Mouse (Mus musculus): ENCODE measurements around the gene Erich4. TPM values are rescaled to one million over a fixed set of nuclear protein-coding genes. Genes with fewer than 3 reads are reported as not detected.

Erich4 gene
- polyA plus RNA-seq, 2 experiments: not detected

DNA sequence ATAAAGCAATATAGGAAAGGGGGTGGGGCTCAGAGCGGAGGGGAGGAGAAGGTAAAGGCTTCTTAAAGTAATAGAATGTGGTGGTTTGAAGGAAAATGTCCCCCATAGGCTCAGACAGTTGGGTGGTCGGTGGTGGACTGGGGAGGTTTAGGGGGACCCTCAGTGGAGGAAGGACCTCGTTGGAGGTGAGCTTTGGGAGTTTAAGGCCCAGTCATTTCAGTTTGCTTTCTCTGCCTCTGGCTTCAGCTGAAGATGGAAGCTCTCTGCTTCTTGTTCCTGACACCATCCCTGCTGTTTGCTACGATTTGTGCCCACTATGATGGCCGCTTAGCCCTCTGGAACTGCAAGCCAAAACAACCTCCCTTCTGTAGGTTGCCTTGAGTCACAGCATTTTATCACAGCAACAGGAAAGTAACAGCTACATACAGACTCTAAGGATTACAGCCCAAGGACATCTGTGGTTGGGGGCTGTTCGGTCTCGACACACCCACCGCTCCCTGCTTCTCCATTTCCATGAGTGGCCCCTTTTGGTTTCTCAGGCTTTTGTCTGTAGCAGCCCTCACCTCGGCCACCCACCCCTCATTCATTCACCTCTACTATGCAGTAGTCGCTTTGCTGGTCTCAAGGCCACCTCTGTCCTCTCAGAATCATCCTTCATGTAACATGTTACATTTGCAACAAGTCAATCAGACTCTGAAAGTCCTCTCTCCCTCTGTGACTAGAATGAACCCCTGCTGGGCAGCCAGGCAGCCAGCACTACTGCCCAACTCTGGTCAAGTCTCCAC is 1.9 kb upstream of the Erich4 start:
- H3K36me3 ChIP-seq (ENCODE audit: control insufficient read depth, insufficient read depth, low read length): peaks cover 10% of the 10 kb centered on the region
- H3K9ac ChIP-seq (ENCODE audit: low read depth, low read length, severe bottlenecking): no peak overlapping the region
- H3K4me3 ChIP-seq (replicated peaks; ENCODE audit: low read length): no peak overlapping the region
- H3K27ac ChIP-seq (replicated peaks; ENCODE audit: low read depth, low read length): no peak overlapping the region
- WGBS: 75% methylated on average over 10 of the region's 10 CpGs
- no peak for ATAC-seq (ENCODE audit: low FRiP score, low read depth)
- DNase-seq (ENCODE audit: low spot score): no peak
- no peak for TF ChIP-seq POLR2A (IDR thresholded peaks at IDR 0.05; ENCODE audit: borderline replicate concordance, extremely low read depth, insufficient read depth, insufficient read length)
- no peak overlapping the region for H3K4me2 ChIP-seq (replicated peaks; ENCODE audit: low read depth, low read length, severe bottlenecking)
- H3K27me3 ChIP-seq (ENCODE audit: control insufficient read depth, insufficient read depth, low read length): no peaks in the 10 kb centered on the region
- H3K9me3 ChIP-seq (ENCODE audit: control insufficient read depth, low read length): no peaks in the 10 kb centered on the region
- 0 out of 2 replicates have a peak, but pooled peaks cover 5% of the 10 kb centered on the region for H3K4me1 ChIP-seq (ENCODE audit: control insufficient read depth, insufficient read depth, low read length)

DNA sequence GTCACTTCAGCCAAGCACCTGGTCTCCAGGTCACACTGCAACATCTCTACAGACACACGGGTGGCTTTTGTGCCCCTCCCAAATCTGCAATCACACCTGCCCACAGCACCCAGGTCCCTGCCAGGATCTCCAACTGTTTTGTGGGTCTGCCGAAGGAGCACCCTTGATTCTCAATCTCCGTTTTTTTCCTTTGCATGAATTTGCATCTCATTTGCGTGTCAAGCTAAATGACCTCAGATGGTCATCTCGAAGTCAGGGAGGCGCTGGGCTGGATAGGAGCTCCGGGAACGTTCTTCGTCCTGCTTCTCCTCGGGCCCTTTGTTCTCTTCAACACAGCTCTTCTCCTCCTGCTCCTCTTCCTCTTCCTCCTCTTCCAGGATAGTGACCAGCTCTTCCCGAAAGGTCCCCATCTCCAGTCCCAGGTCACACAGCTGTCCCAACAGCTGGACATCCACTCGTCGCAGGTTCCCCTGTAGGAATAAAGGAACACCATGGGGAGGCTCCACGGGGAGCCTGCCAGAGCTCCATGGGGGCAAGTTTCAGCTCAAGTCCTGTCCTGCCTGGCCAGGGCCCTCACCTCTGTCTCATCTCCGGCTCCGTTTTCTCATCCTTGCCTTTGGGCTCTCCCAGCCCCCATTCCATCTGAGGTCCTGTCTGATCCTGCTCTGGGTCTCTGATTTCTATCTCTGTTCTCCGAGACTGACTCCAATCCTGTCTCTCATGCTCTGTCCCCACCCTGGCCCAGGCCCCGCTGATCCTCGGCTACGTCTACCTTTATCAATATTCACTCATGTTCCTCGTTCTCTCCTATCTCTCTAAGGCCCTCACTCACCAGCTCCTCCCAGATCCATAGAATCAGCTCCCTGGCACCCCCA is 624 bp downstream of the Erich4 start:
- DNase-seq (ENCODE audit: low spot score) (no peak), ATAC-seq (ENCODE audit: low FRiP score, low read depth) (no peak)
- no peak overlapping the region for H3K4me2 ChIP-seq (replicated peaks; ENCODE audit: low read depth, low read length, severe bottlenecking)
- H3K9ac ChIP-seq (ENCODE audit: low read depth, low read length, severe bottlenecking): no peak overlapping the region
- no peaks in the 10 kb centered on the region for H3K9me3 ChIP-seq (ENCODE audit: control insufficient read depth, low read length)
- no peaks in the 10 kb centered on the region for H3K36me3 ChIP-seq (ENCODE audit: control insufficient read depth, insufficient read depth, low read length)
- H3K27me3 ChIP-seq (ENCODE audit: control insufficient read depth, insufficient read depth, low read length): no peaks in the 10 kb centered on the region
- H3K4me3 ChIP-seq (replicated peaks; ENCODE audit: low read length): no peak overlapping the region
- 0 out of 2 replicates have a peak, but pooled peaks cover 4% of the 10 kb centered on the region for H3K4me1 ChIP-seq (ENCODE audit: control insufficient read depth, insufficient read depth, low read length)
- 69% methylated on average over 21 of the region's 21 CpGs for WGBS
- TF ChIP-seq POLR2A (IDR thresholded peaks at IDR 0.05; ENCODE audit: borderline replicate concordance, extremely low read depth, insufficient read depth, insufficient read length): no peak
- no peak overlapping the region for H3K27ac ChIP-seq (replicated peaks; ENCODE audit: low read depth, low read length)

DNA sequence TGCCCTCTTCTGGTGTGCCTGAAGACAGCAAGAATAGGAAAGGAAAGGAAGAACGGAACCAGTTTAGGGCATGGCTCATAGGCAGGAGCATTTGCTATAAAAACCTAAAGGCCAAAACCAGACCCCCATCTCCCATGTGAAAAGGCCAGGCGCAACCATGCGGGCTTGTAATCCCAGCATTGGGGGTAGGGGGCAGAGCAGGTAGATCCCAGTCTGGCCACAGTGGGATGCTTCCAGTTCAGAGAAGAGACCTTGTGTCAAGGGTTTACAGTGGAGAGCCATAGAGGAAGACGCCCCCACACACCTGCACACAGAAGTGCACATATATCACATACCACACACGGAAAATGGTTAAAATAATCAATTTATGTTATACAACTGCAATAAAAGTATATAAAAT is 1.6 kb downstream of the Erich4 start:
- no peak for TF ChIP-seq POLR2A (IDR thresholded peaks at IDR 0.05; ENCODE audit: borderline replicate concordance, extremely low read depth, insufficient read depth, insufficient read length)
- no peaks in the 10 kb centered on the region for H3K9me3 ChIP-seq (ENCODE audit: control insufficient read depth, low read length)
- ATAC-seq (ENCODE audit: low FRiP score, low read depth) (no peak), DNase-seq (ENCODE audit: low spot score) (no peak)
- H3K27me3 ChIP-seq (ENCODE audit: control insufficient read depth, insufficient read depth, low read length): no peaks in the 10 kb centered on the region
- 84% methylated on average over 5 of the region's 5 CpGs for WGBS
- no peak overlapping the region for H3K27ac ChIP-seq (replicated peaks; ENCODE audit: low read depth, low read length)
- no peak overlapping the region for H3K9ac ChIP-seq (ENCODE audit: low read depth, low read length, severe bottlenecking)
- H3K4me3 ChIP-seq (replicated peaks; ENCODE audit: low read length): no peak overlapping the region
- H3K4me1 ChIP-seq (ENCODE audit: control insufficient read depth, insufficient read depth, low read length): no peaks in the 10 kb centered on the region
- no peaks in the 10 kb centered on the region for H3K36me3 ChIP-seq (ENCODE audit: control insufficient read depth, insufficient read depth, low read length)
- H3K4me2 ChIP-seq (replicated peaks; ENCODE audit: low read depth, low read length, severe bottlenecking): no peak overlapping the region

GRCm38 (mm10) chr7:25611501-25611900 is 4.2 kb downstream of the Erich4 start:
- H3K27me3 ChIP-seq (ENCODE audit: control insufficient read depth, insufficient read depth, low read length): no peaks in the 10 kb centered on the region
- TF ChIP-seq POLR2A (IDR thresholded peaks at IDR 0.05; ENCODE audit: borderline replicate concordance, extremely low read depth, insufficient read depth, insufficient read length): no peak
- DNase-seq (ENCODE audit: low spot score) (no peak), ATAC-seq (ENCODE audit: low FRiP score, low read depth) (no peak)
- WGBS: 59% methylated on average over 7 of the region's 7 CpGs
- H3K4me3 ChIP-seq (replicated peaks; ENCODE audit: low read length): no peak overlapping the region
- H3K4me2 ChIP-seq (replicated peaks; ENCODE audit: low read depth, low read length, severe bottlenecking): no peak overlapping the region
- H3K9ac ChIP-seq (ENCODE audit: low read depth, low read length, severe bottlenecking): no peak overlapping the region
- no peak overlapping the region for H3K27ac ChIP-seq (replicated peaks; ENCODE audit: low read depth, low read length)
- H3K36me3 ChIP-seq (ENCODE audit: control insufficient read depth, insufficient read depth, low read length): no peaks in the 10 kb centered on the region
- H3K9me3 ChIP-seq (ENCODE audit: control insufficient read depth, low read length): no peaks in the 10 kb centered on the region
- H3K4me1 ChIP-seq (ENCODE audit: control insufficient read depth, insufficient read depth, low read length): no peaks in the 10 kb centered on the region

DNA sequence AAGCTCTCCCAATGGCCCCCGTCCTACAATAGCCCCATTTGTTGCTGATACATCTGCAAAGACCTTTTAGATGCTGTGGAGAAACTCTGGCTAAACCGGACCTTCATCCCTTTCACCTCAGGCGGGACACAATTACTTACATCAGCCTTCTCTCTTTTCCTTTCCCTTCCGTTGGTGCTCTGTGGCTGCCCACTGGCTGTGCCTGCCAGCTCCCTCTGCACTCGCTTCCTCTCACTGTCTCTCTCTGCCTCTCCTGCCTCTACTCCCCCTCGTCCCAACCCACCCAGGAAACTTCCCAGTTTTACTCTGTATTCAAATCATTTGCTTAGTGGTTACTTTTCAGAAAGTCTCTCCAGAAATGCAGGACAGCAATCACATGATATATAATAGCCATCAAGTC is 5.6 kb downstream of the Erich4 start:
- TF ChIP-seq POLR2A (IDR thresholded peaks at IDR 0.05; ENCODE audit: borderline replicate concordance, extremely low read depth, insufficient read depth, insufficient read length): no peak
- H3K27me3 ChIP-seq (ENCODE audit: control insufficient read depth, insufficient read depth, low read length): no peaks in the 10 kb centered on the region
- H3K4me3 ChIP-seq (replicated peaks; ENCODE audit: low read length): no peak overlapping the region
- no peak overlapping the region for H3K27ac ChIP-seq (replicated peaks; ENCODE audit: low read depth, low read length)
- no peaks in the 10 kb centered on the region for H3K36me3 ChIP-seq (ENCODE audit: control insufficient read depth, insufficient read depth, low read length)
- no peak overlapping the region for H3K4me2 ChIP-seq (replicated peaks; ENCODE audit: low read depth, low read length, severe bottlenecking)
- no peak overlapping the region for H3K9ac ChIP-seq (ENCODE audit: low read depth, low read length, severe bottlenecking)
- H3K9me3 ChIP-seq (ENCODE audit: control insufficient read depth, low read length): no peaks in the 10 kb centered on the region
- no peaks in the 10 kb centered on the region for H3K4me1 ChIP-seq (ENCODE audit: control insufficient read depth, insufficient read depth, low read length)
- whole genome bisulfite sequencing: 35% methylated on average over 6 of the region's 6 CpGs
- ATAC-seq (ENCODE audit: low FRiP score, low read depth) (no peak), DNase-seq (ENCODE audit: low spot score) (no peak)

Measured in limb, embryonic 14.5 days (tissue).